Mouse (Mus musculus) forebrain, postnatal 0 days (tissue): ENCODE results near the gene Dpf1. TPM values are rescaled to one million over a fixed set of nuclear protein-coding genes. Genes with fewer than 3 reads are reported as not detected.

ENCODE experiments used
- ATAC-seq: fragments of 200-750 bp; cut with Nextera tagmentation; 2 replicates; pipeline ENCODE4 v1.8.0; 2017; ENCODE audit warnings: mild to moderate bottlenecking, moderate library complexity
- DNase-seq: peaks from one replicate; pipeline ENCODE4 v3.0.0-alpha.2; 2015
- H3K27ac ChIP-seq: fragments of 300-500 bp; sonication (generic); 2 replicates; pipeline ENCODE4 v1.5.1; 2014; ENCODE audit warnings: low read depth, mild to moderate bottlenecking, antibody characterized with exemption, low read length, moderate library complexity, mixed read lengths
- H3K27me3 ChIP-seq: fragments of 300-500 bp; sonication (generic); 2 replicates; pipeline ENCODE4 v1.6.1; 2014; ENCODE audit warnings: mild to moderate bottlenecking, low read length, mixed read lengths; ENCODE audit not compliant: insufficient read depth
- H3K36me3 ChIP-seq: fragments of 300-500 bp; sonication (generic); 2 replicates; pipeline ENCODE4 v1.6.1; 2014; ENCODE audit warnings: mild to moderate bottlenecking, moderate library complexity; ENCODE audit not compliant: insufficient read depth
- H3K4me1 ChIP-seq: fragments of 300-500 bp; sonication (generic); 2 replicates; pipeline ENCODE4 v1.6.1; 2014; ENCODE audit warnings: antibody characterized with exemption; ENCODE audit not compliant: insufficient read depth
- H3K4me2 ChIP-seq: fragments of 300-500 bp; sonication (generic); 2 replicates; pipeline ENCODE4 v1.6.1; 2014; ENCODE audit warnings: low read depth, mild to moderate bottlenecking, moderate library complexity
- H3K4me3 ChIP-seq: fragments of 300-500 bp; sonication (generic); 2 replicates; pipeline ENCODE4 v1.5.1; 2014; ENCODE audit warnings: low read depth, low read length, mixed read lengths
- H3K9ac ChIP-seq: fragments of 300-500 bp; sonication (generic); 2 replicates; pipeline ENCODE4 v1.6.1; 2014; ENCODE audit warnings: mild to moderate bottlenecking
- H3K9me3 ChIP-seq: fragments of 300-500 bp; sonication (generic); 2 replicates; pipeline ENCODE4 v1.6.1; 2016; ENCODE audit warnings: low read length
- CTCF ChIP-seq: sonication (generic); IDR thresholded peaks from 2 replicates; pipeline ENCODE4 v1.5.1; 2016; ENCODE audit warnings: antibody characterized with exemption, control low read depth, low read depth
- WGBS: fragments of 180-500 bp; shearing (Covaris S2); extraction: QIAGEN DNeasy Blood & Tissue Kit; methylation state at CpG from one replicate; pipeline ENCODE4 v1.1.7; 2014; 5-methylcytosine and 5-hydroxymethylcytosine counted together
- polyA plus RNA-seq: library from polyadenylated mRNA; unstranded; fragments of >200 nt; fragmentation: Nextera tagmentation; extraction: Ambion mirVana; gene quantifications from 2 replicates; pipeline ENCODE4 v1.2.1, GENCODE M21; 2015
- total RNA-seq: library from RNA; depleted of rRNA; stranded (reverse); fragments of >200 nt; gene quantifications from 2 replicates; pipeline ENCODE4 v1.2.3, GENCODE M21; 2014; rRNA removed

Gene Dpf1
- total RNA-seq = 246 and 291 TPM in 2 replicates
- polyA plus RNA-seq = 243 and 248 TPM in 2 replicates

DNA sequence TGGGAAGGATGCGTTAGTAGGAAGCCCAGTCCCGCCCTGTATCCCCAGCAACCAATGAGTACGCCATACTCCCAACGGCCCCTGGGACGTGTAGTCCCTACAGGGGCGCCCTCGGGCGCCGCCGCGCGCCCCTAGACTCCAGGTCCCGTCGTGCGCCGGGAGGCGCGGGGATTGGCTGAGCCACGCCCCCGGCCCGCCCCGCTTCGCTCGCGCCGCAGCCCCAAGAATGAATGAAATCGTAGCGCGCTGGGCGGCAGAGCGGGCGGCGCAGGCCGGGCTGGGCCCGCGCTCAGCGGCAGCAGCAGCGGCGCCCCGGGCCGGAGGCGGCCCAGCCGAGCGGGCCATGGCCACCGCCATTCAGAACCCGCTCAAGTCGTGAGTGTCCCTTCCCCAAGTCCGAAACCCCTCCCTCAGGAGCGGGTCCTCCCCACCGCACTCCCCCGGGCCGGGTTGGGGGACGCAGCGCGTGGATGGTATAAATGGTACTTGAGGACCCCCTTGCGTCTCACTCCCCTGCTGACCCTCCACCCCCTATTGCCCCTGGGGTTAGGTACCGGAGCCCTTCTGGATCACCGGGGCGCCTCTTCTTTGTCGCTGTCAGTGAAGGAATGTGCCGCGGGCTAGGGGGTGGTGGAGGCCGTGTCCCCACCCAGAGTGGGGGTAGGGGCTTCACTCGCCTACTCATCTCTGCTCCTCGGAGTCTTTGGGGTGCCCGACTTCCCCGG, at the start of gene Dpf1:
TSS of gene Dpf1 (plus strand) at position 214 of the 725 bp plus-strand sequence.
- H3K27me3 ChIP-seq = no peaks in the 10 kb centered on the region
- H3K36me3 ChIP-seq = no peaks in the 10 kb centered on the region
- peak within 1 kb of the TSS; percentile 78 for H3K9ac ChIP-seq
- peak; percentile 44 for TF ChIP-seq CTCF
- peak within 1 kb of the TSS; percentile 86 for H3K27ac ChIP-seq
- ATAC-seq = peak; percentile 92
- H3K4me2 ChIP-seq = peak within 1 kb of the TSS; percentile 95
- peak; percentile 98 for DNase-seq
- H3K9me3 ChIP-seq = no peaks in the 10 kb centered on the region
- peaks cover 16% of the 10 kb centered on the region for H3K4me1 ChIP-seq
- WGBS = under 1% methylated on average over 65 of the region's 67 CpGs
- peak within 1 kb of the TSS; percentile 79 for H3K4me3 ChIP-seq

DNA sequence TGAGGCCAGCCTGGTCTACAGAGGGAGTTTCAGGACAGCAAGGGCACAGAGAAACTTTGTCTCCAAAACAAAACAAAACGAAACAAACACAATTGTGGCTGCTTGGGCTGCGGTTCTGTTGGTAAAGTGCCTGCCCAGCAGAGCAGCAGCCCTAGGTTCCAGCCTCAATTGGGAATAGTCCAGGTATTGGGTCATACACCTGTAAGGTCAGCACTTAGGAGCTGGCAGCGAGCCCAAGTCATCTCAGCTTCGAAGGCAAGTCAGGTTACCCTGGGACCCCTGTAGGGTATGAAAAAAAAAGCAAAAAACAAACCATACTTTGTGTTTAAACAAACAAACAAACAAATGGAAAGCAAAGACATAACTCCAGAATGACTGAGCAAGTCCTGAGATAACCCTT, 47.9 kb upstream of the Dpf1 start:
- Histone ChIP-seq H3K27me3 (no peaks in the 10 kb centered on the region), H3K9me3 (no peaks in the 10 kb centered on the region), H3K9ac (no peak overlapping the region), H3K4me3 (no peak overlapping the region), H3K4me1 (no peaks in the 10 kb centered on the region), H3K36me3 (no peaks in the 10 kb centered on the region), H3K4me2 (no peak overlapping the region), H3K27ac (no peak overlapping the region)
- 82% methylated on average over 4 of the region's 4 CpGs for whole genome bisulfite sequencing
- ATAC-seq (no peak), DNase-seq (no peak)
- no peak for TF ChIP-seq CTCF

DNA sequence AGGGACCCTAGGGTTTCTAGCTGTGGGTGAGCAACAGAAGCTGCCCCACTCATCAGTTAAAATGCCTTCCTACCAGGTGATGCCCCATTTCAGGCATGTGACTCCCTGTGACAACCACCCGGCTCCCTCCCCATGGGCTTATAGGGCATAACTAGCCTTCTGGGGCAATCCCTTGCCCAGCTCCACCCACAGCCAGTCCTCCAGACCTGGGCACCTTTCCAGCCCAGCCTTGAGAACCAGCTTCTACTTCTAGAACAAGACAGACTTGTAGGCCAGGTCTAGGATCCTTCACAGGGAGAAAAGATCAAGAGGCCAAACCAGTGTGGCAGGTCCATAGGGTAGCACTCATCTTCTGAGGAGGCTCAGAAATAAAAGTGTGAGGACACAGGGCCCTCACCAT, 46.4 kb upstream of the Dpf1 start:
- no peak overlapping the region for H3K4me3 ChIP-seq
- H3K4me1 ChIP-seq = no peaks in the 10 kb centered on the region
- H3K4me2 ChIP-seq = no peak overlapping the region
- TF ChIP-seq CTCF = no peak
- DNase-seq (no peak), ATAC-seq (no peak)
- H3K27me3 ChIP-seq = no peaks in the 10 kb centered on the region
- H3K36me3 ChIP-seq = no peaks in the 10 kb centered on the region
- WGBS = 89% methylated on average over 1 of the region's 1 CpGs
- no peak overlapping the region for H3K27ac ChIP-seq
- H3K9me3 ChIP-seq = no peaks in the 10 kb centered on the region
- no peak overlapping the region for H3K9ac ChIP-seq

DNA sequence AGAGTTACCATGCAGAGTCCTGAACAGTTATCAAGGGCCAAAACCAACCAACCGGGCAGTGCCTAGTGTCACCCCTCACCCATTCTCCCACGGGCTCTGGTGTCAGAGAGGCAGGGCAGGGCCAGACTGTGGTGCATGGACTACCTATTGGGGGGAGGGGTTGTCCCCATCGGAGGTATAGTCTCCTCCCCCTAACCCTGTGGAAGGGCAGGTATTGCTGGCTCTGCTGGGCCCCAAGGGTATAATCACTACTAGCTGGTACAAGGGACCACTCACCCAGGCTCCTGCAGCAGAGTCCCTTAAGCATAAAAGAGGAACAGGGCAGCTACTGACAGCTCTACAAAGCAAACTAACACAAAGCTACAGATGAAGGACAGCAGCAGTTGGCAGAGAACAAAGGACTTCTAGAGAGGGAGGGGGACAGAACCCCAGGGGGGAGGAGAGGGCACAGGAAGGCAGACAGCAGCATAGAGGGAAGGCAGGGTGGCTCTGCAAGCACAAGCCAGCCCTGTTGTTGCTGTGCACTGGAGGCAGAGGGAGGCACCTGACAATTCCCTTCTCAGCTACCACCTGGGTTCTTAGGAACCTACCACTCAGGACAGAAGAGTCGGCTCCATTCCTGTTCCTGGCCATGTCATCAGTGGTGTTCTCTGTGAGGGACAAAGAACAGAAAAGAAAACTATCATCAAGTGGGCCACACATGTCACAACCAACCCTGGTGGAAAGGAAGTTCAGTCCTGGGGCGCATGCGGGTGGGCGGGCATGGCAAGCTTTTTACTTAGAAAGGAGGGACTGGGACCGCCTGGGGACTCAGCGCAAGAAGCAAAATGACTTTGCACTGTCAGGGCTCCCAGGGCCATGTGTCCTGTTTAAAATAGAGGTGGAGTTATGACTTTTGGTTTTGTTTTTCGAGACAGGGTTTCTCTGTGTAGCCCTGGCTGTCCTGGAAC, 43.7 kb upstream of the Dpf1 start:
- Histone ChIP-seq H3K4me2 (no peak overlapping the region), H3K9me3 (no peaks in the 10 kb centered on the region), H3K4me1 (no peaks in the 10 kb centered on the region), H3K4me3 (no peak overlapping the region), H3K27ac (no peak overlapping the region), H3K9ac (no peak overlapping the region), H3K27me3 (no peaks in the 10 kb centered on the region), H3K36me3 (no peaks in the 10 kb centered on the region)
- DNase-seq (no peak), ATAC-seq (peak; percentile 45)
- WGBS = 71% methylated on average over 10 of the region's 10 CpGs
- TF ChIP-seq CTCF = no peak

DNA sequence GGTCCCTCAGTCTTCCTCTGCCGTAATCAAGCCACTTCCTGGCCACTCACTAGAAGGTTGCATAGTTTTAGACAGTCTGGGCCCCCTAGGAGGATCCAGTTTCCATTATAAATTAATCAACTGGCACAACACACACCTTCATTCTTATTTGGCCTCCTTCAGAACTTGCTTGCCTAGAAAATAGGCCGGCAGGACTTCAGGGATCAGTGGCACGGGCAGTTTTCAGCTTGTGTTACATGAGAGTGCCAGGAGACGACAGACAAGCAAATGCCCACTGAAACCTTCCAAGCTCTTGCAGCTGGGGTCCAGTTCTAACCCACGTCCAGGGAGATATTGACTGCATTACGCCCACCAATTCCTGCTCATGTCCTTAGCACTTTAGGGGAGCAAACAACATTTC, 41.6 kb upstream of the Dpf1 start:
- 80% methylated on average over 6 of the region's 6 CpGs for WGBS
- no peak overlapping the region for H3K27ac ChIP-seq

DNA sequence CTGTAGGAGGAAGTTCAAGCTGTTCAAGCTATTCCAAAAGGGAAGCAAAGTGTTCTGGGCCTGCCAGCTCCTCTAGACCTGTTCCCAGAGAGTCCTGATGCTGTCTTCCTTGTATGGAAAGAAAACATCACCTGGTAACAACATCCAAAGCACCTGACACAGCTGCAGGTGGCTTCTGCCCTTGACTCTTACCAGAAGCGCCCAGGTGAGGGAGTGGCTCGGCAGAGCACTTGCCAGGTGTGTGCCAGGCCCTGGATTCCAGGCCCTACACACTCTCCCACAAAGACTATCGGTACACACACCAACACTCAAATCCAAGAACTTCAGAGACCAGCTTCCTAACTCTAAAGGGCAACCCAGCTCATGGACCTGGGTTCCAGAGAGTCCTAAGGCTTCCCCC, 39.9 kb upstream of the Dpf1 start:
- Histone ChIP-seq H3K4me1 (no peaks in the 10 kb centered on the region), H3K9ac (no peak overlapping the region), H3K4me2 (no peak overlapping the region), H3K27me3 (no peaks in the 10 kb centered on the region), H3K9me3 (no peaks in the 10 kb centered on the region), H3K27ac (no peak overlapping the region), H3K4me3 (no peak overlapping the region), H3K36me3 (no peaks in the 10 kb centered on the region)
- 92% methylated on average over 3 of the region's 3 CpGs for WGBS
- TF ChIP-seq CTCF = no peak
- ATAC-seq (no peak), DNase-seq (no peak)

More for the DNA sequence above, 41.6 kb upstream of the Dpf1 start:
- Histone ChIP-seq H3K9me3 (no peaks in the 10 kb centered on the region), H3K27me3 (no peaks in the 10 kb centered on the region), H3K4me3 (no peak overlapping the region), H3K4me2 (no peak overlapping the region), H3K4me1 (no peaks in the 10 kb centered on the region), H3K36me3 (no peaks in the 10 kb centered on the region), H3K9ac (no peak overlapping the region)
- no peak for DNase-seq
- ATAC-seq = no peak
- no peak for TF ChIP-seq CTCF

DNA sequence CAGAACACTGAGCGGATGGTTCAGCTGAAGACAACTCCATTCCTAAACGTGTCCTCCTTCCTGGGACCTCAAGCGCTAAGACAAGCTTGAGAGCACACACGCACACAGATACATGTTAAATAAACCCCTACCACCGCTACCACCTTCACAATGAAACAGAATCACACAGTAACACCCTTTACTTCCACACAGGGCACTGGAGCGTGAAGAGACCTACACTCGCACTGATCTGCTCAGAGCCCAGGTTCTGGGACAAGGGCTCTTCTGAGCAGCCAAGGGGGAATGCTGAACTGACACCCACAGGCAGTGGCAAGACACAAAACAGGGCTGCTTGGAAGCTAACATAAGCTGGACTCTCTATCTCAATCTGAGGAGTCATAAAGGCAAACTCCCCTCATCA, 38.1 kb upstream of the Dpf1 start:
- no peak overlapping the region for H3K4me2 ChIP-seq
- H3K4me3 ChIP-seq = no peak overlapping the region
- no peaks in the 10 kb centered on the region for H3K9me3 ChIP-seq
- DNase-seq (no peak), ATAC-seq (no peak)
- H3K27ac ChIP-seq = no peak overlapping the region
- H3K36me3 ChIP-seq = no peaks in the 10 kb centered on the region
- 83% methylated on average over 7 of the region's 7 CpGs for WGBS
- H3K9ac ChIP-seq = no peak overlapping the region
- H3K4me1 ChIP-seq = no peaks in the 10 kb centered on the region
- no peak for TF ChIP-seq CTCF
- no peaks in the 10 kb centered on the region for H3K27me3 ChIP-seq
